Mouse (Mus musculus) liver, embryonic 14.5 days (tissue): ENCODE data around the gene Xpot.

Experiments
- CTCF ChIP-seq: IDR thresholded peaks from 2 replicates; pipeline ENCODE4 v1.5.1; 2016; ENCODE audit warnings: antibody characterized with exemption, low read depth, control low read depth
- EP300 ChIP-seq: IDR thresholded peaks from 2 replicates; pipeline ENCODE4 v1.6.1; 2016; ENCODE audit warnings: antibody characterized with exemption, low read depth

- TF ChIP-seq CTCF = no peak
- TF ChIP-seq EP300 = no peak
Observed at GRCm38 (mm10) chr10:121603556-121603955, 22.6 kb downstream of the Xpot start.
